Mouse (Mus musculus) T-helper 17 cell (primary cell): Measurements from ENCODE around the gene Abtb1.

Experiments used
- in situ Hi-C, 2 experiments: fragments of 300-600 bp; cut with MboI, MseI; formaldehyde crosslinking; loops; 1 replicate in 1 of 2; 2 replicates in 1 of 2; pipeline ENCODE4 v1.15.1; 2025; ENCODE audit warnings: high pct_unique_total_duplicates in 2 of 2

The Abtb1 gene

DNA sequence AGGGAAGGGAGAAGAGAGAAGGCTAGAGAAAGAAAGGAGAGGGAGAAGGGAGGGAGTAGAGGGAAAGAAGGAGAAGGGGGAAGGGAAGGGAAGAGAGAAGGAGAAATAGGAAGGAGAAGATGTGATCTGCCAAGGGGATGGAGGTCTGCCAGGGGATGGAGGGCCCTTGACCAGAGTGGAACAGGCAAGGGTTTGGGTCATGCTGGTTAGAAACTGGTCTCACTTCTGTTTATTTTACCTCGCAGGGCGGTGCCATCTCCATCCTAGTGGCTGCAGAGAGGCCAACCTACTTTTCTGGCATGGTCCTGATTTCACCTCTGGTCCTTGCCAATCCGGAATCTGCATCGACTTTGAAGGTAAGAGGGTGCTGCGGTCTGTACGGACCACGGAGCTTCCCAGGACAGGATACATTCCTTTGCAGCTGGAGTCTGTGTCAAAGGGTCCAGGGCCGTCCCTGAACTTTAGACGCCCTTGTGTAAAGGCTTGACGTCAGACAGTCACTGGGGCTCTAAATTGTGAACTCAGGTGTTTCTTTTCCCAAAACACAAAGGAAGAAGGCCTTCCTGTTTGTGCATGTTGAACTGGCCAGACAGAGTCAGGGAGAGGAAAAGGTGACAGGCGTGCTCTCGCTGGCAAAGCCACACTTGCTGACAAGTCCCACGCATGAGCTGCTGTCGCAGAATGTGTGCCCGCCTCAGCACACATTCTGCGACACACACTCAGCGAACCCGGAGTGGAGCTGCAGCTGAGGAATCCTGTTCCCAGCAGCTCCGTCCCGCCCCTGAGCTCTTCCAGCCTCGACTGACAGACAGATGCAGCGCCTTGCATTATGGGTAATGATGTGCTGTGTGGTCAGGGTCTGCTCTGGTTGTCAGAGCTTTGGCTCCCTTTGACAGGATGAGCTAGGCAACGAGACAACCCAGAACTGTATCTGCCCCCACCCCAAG is 32.4 kb downstream of the Abtb1 start:
- in situ Hi-C loops: no loop called here

DNA sequence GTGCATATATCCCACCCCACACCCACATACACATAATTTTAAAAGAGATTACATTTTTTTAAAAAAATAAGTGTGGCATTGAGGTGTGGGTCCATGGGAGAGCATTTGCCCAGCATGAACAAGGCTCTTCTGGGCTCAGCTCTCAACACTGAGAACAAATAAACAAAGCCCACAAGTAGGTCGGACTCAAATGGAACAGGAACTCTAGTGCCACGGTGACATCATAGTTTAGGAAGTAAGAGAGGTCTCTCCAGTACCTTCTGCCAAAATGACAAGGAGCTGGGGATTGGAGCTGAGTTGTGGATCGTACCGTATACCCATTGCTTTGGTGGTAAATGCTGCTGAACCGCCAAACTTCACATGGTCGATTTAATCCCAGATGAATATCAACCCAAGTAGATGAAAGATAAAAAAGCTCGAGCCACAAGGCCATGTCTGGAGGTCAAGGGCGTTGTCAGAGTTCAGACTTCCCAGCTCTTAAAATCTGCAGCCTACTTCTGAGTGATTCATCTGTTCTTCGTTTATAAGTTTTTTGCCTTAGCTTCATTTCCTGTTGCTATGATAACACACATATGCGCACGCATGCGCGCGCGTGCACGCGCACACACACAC is 36.7 kb downstream of the Abtb1 start:
- in situ Hi-C loops: no loop called here

DNA sequence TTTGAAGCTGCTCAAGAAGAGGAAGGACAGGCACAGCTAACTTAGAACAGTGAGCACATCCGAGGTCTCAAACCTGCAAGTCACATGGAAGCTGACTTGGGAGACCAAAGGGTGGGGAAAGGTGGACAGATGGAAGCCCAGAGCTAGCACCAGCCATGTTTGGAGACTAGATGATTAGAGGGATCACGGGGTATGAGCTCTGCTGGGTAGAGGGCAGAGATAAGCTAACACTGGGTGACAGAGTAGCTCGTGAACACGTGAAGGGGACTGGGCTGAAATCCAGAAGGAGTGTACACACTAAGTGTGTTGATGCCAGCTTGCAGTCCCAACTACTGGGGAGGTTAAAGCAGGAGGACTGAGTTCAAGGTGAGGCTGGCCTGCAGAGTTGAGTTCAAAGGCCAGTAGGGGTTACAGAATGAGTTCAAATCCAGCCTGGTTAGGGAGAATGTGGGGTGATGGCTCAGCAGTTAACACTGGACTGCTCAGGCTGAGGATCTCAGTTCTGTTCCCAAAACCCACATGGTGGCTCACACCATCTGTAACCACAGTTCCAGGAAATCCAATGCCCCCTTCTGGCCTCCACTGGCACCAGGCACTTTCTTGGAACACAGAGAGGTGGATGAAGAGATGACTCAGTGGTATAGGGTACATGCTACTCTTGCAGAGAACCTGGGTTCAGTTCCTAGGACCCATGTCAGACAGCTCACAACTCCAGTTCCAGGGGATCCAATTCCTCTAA is 37.7 kb downstream of the Abtb1 start:
- in situ Hi-C loops: no loop called here

DNA sequence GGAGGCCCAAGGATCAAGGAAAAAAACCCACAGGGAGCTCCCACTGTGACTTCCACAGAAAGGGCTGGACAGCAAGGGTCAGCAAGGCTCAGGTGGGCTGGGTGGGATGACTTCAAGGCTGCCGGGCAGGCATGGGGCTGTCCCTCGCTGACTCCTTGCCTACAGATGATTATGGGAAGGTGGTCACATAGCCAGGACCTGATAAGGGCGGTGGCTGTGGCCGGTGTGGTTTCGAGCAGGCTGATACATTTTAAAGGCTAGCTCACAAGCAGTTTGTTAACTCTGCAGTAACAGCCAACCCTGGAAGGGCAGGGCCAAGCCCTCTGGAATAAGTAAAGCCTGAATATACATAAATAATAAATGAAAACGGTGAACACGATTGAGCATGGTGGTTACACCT is 38.7 kb downstream of the Abtb1 start:
- in situ Hi-C loops: no loop called here

DNA sequence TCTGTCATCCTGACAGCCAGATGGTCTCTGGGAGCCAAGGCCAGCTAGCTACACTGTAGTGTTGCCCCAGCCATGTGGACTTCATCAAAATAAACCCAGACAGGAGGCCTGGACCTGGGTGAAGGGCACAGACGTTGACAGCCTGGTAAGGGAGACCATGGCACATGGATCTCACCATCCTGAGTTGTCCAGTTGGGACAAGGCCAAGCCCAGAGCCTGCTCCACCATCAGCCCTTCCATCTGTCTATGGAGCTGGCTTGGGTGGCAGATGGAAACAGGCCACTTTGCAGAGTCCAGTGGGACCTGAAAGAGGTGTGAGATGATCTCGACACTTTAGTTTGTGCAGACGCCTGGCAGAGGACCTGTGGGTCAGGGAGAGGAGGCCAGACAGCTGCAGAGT is 41.0 kb downstream of the Abtb1 start:
- in situ Hi-C loops: no loop called here

DNA sequence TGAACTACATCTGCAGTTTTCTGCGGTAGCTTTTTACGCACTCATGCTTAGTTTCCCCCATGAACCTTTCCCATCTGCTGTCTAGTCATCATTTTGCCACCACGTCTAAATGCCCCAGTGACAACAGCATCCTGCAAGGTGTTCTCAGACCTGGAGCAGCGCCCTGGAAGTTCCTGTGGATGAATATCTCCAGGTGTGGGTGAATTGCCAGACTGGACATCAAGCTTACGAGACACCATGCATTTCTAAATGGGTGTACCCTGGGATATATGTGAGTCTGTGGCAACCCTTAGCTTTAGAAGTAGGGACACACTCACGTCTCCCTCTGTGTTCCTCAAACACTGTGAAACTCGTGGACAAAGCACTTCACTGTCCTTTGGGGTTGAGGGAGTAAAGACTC is 41.6 kb downstream of the Abtb1 start:
- in situ Hi-C loops: no loop called here

DNA sequence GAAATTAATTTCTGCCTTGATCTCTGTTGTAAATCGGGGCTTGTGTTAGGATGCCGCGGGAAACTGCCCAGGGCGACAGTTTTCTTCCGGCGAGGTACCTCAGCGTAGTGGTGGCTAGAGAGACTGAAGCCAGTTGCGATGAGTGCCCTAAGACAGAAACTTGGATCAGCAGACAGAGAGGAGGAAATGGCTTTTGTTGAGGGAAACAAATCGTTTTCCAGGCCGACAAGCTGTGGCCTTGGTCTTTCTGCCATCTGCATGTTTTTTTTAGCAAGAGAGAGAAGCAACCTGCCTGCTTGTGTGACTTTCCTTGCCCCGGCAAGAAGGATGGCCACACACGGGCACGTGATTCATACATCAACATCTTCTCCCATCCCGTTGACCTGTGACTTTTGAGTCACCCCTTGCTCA is 47.2 kb downstream of the Abtb1 start:
- in situ Hi-C loops: loop anchor here (5.0 to 10.0 kb wide), 2 partner anchors 52 to 850 kb away; no protein-coding TSS in a partner anchor

DNA sequence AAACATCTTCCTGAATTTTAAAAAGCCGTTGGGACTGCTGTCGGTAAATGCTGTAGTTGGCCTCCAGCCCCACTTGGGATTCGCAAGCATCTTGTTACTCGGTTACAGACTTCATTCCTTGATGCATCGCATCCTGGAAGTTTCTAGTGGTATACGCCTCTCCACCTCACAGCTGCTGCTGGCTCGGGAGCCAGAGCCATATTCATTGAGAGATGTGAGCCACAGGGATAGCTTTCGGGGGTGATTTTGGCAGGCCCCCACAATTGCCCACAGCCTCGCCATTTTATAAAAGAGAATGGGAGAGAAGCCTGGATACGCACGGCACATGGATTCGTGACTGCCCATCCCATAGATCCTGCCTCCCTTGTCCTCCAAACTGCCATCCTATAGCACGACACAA is 47.9 kb downstream of the Abtb1 start:
- in situ Hi-C loops: loop anchor here (5.0 to 10.0 kb wide), 2 partner anchors 52 to 849 kb away; no protein-coding TSS in a partner anchor

DNA sequence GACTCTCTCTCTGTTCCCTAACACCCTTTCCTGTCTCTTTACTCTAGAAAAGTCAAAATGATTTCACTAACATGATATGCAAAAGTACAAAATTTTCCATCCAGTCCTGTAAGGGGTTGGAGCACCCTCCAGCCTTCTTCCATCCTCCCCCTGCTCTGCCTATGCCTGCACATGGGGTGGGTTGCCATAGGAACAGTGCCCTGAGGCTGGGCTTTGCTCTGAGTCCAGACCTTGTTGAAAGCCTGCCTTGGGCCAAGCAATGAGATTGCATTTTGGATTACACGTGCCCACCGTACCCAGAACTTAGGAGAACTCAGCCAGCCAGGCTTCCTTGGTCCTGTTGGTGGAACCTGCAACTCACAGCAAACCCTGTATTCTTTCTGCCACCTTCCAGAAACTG is 48.5 kb downstream of the Abtb1 start:
- in situ Hi-C loops: loop anchor here (5.0 to 10.0 kb wide), 2 partner anchors 51 to 848 kb away; no protein-coding TSS in a partner anchor

DNA sequence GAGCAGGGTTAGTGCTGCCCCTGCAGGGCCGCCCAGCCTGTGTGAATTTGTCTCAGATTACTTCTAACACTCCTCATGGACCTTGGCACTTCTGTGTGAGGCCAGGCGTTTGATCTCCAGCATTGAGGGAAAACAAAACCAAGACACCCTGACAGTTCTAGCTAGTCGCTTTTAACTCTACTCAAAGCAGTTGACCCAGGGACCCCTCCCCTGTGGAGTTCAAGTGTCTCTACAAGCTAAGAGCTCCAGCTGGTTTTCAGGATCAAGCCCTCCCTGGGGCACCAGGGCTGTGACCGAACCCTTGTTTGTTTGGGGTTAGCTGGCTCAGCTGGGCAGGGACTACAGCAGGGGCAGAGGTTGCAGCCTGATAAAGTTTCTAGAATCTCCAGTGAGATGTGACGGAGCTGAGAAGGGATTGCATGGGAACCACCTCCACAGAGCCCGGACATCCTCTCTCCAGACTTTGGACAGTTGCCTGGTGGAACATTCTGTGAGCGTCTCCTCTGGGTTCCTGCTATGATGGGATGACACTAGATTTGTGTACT is 49.6 kb downstream of the Abtb1 start:
- in situ Hi-C loops: loop anchor here (5.0 to 10.0 kb wide), 2 partner anchors 50 to 847 kb away; no protein-coding TSS in a partner anchor

DNA sequence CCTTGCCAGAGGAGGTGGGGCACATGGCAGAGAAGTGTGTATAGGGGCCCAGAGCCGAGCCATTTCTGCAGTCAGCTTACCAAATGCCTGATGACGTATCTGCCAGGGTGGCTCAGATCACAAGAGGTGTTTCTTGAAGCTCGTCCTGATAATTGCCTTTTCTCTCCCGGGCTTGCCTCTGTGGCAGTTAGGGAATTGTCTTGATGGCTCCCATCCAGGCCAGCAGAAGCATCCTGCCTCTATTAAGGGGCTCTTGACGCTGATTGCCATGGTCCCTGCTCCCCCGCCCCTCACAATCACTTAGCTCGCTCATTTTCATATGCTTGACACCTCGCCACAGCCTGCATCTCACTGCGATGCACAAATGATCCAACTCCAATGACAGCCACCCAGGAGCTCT is 50.5 kb downstream of the Abtb1 start:
- in situ Hi-C loops: loop anchor here (5.0 to 10.0 kb wide), 2 partner anchors 49 to 846 kb away; no protein-coding TSS in a partner anchor

DNA sequence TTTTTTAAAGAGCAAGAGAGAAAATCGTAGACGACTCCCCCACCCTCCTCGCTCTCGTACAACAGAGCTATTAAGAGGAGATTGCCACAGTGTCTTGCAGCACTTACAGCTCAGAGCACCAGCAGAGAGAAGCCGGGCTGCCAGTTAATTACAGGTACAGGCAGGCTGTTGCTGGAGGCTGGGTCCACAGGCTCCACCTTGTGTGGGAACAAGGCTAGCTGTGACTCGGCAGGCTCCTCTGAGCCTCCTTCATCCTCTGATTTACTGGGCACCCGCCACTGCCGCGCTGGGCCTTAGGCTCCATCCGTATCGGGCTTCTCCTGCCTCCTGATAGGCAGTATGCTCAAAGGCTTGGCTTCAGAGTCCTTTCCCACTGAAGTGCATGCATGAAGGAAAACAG is 53.6 kb downstream of the Abtb1 start:
- in situ Hi-C loops: no loop called here

DNA sequence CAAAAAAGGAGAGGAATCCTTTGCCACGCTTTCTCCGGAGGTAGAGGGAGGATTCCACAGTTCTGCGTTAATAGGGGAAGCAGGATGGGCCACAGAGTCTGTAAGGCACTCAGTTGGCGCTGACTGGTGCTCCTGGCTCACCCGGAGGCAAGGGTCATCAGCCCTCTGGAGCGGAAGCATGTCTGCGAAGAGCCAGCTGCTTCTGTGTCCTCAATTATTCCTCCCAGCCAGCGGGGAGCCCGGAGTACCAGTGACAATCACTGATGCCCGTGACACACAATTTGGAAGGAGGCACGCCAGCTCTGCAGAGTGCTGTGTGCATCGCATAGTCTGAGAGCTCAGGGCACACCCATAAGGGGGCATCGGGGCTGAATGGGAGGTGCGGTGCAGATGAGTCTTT is 54.3 kb downstream of the Abtb1 start:
- in situ Hi-C loops: no loop called here

DNA sequence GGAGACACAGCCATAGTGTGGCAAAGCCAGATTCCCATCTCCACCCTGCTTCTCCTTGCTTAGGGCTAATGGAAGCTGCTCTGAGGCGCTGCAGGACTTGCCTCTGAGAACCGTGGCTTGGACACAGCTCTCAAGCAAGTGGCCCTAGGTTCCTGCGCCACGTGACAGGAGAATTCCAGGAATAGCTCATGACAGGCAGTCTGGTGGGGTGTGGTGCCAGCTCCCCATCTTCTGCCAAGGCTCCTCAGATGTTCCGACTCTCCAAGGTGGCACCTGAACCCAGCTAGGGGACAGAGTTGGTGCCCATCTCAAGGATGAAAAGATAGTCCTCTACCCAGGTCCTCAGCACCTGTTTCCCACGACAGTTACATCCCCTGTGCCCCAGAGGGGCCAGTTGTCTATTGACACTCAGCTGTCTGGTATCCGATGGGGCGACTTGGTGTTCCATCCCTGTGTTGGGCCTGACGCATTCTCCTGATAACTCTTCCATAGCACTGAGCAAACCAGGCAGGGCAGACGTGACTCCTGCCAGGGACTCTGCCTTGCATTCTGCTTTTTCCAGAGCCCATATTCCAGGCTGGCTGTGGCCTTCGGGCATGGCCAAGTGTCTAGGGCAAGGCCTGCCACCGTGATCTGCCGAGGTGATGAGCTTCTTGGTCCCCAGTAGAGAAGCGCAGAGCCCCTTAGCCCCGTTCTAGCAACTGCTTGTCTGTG is 54.9 kb downstream of the Abtb1 start:
- in situ Hi-C loops: no loop called here
